Mouse (Mus musculus) WW6 (cell line): ENCODE measurements around the gene Ddias.

Experiments
- DNase-seq: peaks from one replicate; pipeline ENCODE4 v3.0.0-alpha.2; 2013; ENCODE audit warnings: low read depth, low spot score

Gene Ddias

GRCm38 (mm10) chr7:92866526-92866925, 7.5 kb downstream of the Ddias start:
- no peak for DNase-seq

DNA sequence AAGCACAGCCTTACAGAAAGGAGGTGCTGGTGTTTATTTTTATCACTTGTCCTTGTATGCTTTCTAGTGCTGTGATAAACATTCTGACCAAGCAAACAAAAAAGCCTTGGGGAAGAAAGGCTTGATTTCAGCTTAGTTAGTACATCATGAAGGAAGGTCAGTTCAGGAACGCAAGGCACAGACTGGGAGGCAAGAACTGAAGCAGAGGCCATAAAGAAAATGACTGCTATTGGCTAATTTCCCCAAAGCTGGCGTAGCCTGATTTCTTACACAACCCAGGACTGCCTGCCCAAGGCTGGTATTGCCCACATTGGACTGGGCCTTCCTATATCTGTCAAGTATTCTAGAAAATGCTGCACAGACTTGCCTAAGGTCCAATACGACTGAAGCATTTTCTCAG, 25.8 kb downstream of the Ddias start:
- DNase-seq: no peak

DNA sequence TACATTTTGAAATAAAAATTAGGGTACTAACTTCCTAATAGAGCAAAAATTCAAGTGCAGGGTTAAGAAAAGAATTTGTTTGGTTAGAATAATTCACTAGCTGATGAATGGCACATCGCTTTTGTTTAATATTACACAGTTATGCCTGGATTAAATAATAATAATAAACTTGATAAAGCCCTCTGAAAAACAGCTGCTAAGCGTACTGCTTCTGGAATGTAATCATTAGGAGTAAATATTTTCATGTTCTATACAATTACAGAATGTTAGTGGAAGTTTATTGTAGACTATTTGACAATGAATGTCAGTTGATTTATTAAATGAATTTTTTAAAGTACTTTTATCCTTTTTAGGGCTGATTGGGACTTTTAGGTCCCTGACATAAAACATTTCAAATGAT, 31.8 kb downstream of the Ddias start:
- no peak for DNase-seq

- no peak for DNase-seq
Observed at GRCm38 (mm10) chr7:92837907-92838306, 36.1 kb downstream of the Ddias start.

GRCm38 (mm10) chr7:92837226-92837625, 36.8 kb downstream of the Ddias start:
- DNase-seq: no peak

DNA sequence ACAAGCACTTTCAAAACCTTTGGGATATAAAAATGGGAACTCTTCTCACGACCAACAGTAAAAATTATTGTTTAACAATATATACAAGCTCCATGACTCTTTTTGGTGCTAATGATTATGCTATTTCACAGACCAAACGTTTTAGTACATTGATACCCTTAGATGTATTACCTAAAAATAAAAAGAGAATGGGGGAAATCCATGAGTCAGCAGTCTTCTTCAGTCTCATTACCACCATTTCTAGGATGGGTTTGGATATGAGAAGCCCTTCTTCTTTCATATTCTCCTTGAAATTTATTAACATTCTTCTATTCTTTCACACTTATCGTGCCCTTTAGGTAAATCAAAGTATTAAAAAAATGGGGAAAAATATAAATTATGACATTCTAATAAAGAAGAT, 37.6 kb downstream of the Ddias start:
- DNase-seq: no peak

GRCm38 (mm10) chr7:92834391-92834790, 39.7 kb downstream of the Ddias start:
- no peak for DNase-seq

- DNase-seq: no peak
Observed at GRCm38 (mm10) chr7:92832395-92832794, 41.7 kb downstream of the Ddias start.

DNA sequence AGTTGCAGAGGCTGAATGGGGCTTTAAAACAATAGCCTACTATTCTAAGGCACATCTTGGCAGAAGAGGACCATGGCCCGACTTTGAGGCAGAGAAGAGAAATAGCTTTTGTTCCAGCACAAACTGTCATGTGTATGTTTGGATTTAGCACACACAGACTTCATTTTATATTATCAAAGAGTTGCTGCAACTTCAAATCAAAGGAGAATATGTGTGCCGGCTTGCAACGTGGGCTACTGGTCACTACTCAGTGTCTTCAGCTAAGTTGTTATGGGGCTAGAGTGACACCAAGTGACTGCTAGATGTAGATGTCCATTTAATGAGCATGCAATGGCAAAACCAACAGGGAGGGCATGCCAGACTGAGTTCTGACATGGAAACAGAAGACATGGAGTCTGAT, 46.1 kb downstream of the Ddias start:
- no peak for DNase-seq

GRCm38 (mm10) chr7:92826248-92826647, 47.8 kb downstream of the Ddias start:
- no peak for DNase-seq

DNA sequence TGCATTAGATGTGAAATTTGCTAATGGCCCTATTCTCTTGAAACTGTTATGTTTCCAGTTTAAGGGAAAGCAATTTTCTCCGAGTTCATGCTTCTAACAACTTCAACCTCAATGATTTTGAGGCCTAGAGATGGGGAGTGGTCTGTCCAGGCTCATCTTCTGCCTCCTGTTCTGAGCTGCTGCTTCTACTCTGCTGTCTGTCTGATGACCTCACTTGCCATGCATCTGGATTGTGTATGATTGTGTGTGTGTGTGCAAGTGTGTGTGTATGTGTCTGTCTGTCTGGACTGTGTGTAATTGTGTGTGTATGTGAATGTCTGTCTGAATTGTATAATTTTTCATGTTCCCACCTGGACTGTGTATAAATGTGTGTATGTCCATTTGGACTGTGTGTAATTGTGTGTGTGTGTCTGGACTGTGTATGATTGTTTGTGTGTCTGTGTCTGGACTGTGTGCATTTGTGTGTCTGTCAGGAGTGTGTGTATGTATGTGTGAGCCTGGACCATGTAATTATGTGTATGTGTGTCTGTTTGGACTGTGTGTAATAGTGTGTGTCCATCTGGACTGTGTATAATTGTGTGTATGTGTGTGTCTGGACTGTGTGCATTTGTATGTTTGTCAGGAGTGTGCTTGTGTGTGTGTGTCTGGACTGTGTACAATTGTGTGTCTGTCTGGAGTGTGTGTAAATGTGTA, 51.5 kb downstream of the Ddias start:
- DNase-seq: no peak

DNA sequence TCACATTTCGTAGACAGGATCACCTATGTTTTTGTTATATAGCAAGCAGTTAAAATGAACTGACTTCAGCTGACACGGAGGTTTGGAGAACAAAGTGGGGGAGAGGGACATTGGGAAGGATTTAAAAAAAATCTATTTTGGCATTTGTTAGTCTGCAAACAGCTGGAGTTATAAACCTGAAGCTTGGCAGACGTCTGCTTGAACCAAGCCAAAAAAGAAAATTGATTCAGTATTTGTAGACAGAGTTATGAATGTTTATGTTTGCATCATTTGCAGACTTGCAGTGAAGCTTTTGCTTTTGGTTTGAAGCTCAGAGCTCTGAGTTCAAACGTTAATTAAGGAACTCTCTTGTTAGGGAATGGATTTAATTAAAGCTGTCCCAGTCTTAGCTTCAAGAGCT, 52.2 kb downstream of the Ddias start:
- DNase-seq: no peak

GRCm38 (mm10) chr7:92820941-92821465, 53.0 kb downstream of the Ddias start:
- no peak for DNase-seq

GRCm38 (mm10) chr7:92820410-92820809, 53.6 kb downstream of the Ddias start:
- no peak for DNase-seq

GRCm38 (mm10) chr7:92819656-92820055, 54.4 kb downstream of the Ddias start:
- DNase-seq: no peak

GRCm38 (mm10) chr7:92817886-92818285, 56.2 kb downstream of the Ddias start:
- no peak for DNase-seq

DNA sequence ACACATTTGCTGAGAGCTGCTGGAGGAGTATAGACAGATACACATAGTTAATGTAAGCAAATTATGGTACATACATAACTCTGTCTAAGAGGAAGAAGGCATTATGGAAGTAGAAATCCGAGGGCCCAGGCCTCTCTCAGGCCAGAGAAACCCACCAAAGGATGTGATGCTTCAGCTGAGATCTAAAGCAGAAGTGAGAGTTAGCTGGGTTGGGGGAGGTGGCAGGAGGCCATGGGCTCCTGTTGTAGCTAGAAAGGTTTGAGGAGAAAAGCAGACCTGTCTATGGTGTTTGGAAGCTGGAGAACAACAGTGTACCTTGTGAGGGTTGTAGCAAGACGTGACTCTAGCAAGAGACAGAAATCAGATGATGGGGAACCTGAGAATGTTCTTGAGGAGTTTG, 56.8 kb downstream of the Ddias start:
- DNase-seq: no peak

DNA sequence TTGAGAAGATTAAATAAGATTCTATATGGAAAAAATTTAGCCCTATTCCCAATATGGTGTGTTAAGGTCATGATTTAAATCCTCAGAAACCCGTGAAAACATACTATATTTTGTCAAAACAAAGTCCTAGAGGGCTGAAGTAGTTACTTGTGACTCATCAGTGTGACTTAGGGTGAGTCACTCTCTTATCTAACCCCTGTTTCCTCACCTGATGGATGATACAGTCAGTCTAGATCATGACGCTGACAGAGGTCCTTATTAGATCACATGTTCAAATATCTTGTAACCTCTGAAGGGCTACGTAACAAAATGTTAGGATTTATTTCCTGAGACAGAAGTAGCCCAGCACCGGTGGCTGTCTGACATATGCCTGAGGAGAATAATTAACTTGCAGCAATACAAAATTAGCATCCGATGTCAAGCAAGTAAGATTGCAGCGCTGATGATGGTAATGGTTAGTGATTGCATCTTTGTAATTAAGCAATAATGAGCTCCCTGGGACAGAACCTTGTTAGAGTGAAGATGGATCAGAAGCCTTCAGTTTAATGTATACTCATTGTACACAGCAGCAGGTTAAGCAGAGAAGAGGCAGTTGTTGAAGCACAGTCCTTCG, 62.3 kb downstream of the Ddias start:
- DNase-seq: no peak
